Mouse (Mus musculus): ENCODE measurements around the gene Erp29. TPM values are rescaled to one million over a fixed set of nuclear protein-coding genes. Genes with fewer than 3 reads are reported as not detected.
A peak's percentile ranks its signal among the peaks of the same experiment; 100 is the strongest.

The Erp29 gene
- polyA plus RNA-seq, 1 experiment from 2014 or later, result 173 TPM

DNA sequence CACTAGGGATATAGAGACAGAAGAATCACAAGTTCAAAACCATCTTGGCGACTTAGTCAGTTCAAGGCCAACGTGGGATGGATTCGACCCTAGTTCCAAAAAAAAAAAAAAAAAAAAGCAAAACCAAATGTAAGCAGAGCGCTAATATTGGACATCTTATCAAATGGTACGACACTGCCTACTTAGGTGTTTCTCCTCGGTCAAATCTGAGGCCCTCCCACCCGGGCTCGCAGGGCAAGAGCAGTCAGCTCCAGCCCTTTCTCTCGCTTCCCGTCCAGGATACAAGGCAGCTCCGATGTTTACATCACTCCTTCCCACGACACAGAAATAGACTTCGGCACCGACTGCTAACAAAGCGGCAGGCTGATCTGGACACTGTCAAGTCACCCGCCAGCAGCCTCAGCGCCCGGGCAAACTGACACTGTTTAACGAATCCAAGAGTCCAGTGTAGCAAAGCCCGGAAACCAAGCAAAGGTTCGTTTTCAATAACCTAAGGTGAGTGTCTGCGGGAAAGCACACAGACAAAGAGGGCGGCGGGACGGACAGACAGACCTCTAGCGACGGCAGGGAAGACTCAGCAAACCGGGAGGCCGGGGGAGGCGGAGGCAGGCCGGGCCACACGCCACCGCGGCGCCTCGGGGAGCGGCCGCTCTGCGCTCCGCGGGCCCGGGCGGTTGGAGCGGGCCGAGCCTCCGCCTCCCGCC lies 67.4 kb downstream of the Erp29 start:
- peaks cover 14% of the 10 kb centered on the region; the same call in 1 of the 2 replicates for H3K4me1 ChIP-seq (replicated peaks)
- 1% methylated on average over 36 of the region's 47 CpGs for WGBS
- H3K27me3 ChIP-seq (replicated peaks), result no peaks in the 10 kb centered on the region
- H3K9me3 ChIP-seq, result no peaks in the 10 kb centered on the region
- peak overlapping the region; percentile 66 for H3K9ac ChIP-seq
- H3K36me3 ChIP-seq, result peaks cover 16% of the 10 kb centered on the region
- peak overlapping the region; percentile 82 for H3K4me2 ChIP-seq (replicated peaks)
- H3K4me3 ChIP-seq (replicated peaks), result peak overlapping the region; percentile 61
- peak overlapping the region; percentile 80 for H3K27ac ChIP-seq
- peak; percentile 87 for ATAC-seq

DNA sequence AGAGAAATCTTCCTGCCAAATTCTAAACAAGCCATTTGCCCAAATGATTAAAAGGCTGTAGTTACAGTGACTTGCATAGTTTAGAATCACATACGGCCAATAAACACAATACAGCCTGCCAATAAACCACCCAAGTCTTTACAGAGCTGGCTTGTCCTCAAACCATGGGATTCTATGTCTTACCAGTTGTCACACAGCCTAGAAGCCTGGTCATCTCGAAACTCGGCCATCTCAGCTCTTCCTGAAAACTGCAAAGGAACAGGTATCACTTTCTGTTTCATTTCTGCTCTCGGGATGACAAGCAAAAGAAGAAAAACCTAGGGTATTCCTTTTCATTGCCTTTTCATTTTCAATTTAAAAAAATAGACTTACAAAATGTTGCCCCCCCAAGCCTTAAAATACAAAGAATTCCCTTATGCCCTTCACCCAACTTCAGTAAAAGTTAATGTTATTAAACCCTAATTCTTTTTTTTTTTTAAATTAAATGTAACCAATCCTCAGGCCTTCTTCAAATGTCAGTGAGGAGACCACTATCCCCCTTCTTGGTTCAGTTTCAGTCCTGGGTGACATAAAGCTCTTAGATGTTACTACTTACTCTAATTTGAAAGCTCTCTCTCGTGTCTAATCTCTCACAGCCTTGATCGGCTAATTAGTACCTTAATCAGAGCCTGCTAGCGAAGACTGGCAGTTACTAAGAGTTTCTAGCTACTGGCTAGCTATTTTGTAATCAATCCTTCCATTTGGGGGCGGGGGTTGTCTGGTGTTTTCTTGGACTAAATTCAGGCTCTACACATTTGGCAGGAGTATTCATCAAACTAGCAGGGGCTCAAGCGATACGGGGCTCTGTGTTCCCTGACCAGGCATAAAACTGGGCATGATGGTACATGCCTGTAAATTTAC lies 68.2 kb downstream of the Erp29 start:
- H3K36me3 ChIP-seq, result peaks cover 21% of the 10 kb centered on the region
- H3K9me3 ChIP-seq, result no peaks in the 10 kb centered on the region
- peak overlapping the region; percentile 80 for H3K27ac ChIP-seq
- peak overlapping the region; percentile 82 for H3K4me2 ChIP-seq (replicated peaks)
- 45% methylated on average over 10 of the region's 10 CpGs for WGBS
- H3K9ac ChIP-seq, result peak overlapping the region; percentile 66
- peaks cover 14% of the 10 kb centered on the region; the same call in 1 of the 2 replicates for H3K4me1 ChIP-seq (replicated peaks)
- peak overlapping the region; percentile 61 for H3K4me3 ChIP-seq (replicated peaks)
- ATAC-seq, result no peak
- no peaks in the 10 kb centered on the region for H3K27me3 ChIP-seq (replicated peaks)

DNA sequence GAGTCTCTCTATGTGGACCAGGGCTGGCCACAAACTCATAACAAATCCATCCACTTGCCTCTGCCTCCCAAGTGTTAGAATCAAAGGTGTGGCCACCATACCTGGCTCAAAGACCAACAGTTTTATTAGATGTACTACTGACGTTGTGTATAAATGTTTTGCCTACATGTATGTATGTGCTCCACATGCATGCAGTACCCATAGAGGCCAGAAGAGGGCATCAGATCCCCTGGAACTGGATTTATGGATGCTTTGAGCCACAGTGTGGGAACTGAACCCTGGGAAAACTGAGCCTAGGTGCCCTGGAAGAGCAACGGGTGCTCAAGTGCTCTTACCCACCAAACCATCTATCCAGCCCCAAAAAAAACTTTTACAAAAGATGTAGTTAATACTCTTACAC lies 71.6 kb downstream of the Erp29 start:
- no peak overlapping the region for H3K27ac ChIP-seq
- no peak for ATAC-seq
- 91% methylated on average over 2 of the region's 2 CpGs for WGBS

DNA sequence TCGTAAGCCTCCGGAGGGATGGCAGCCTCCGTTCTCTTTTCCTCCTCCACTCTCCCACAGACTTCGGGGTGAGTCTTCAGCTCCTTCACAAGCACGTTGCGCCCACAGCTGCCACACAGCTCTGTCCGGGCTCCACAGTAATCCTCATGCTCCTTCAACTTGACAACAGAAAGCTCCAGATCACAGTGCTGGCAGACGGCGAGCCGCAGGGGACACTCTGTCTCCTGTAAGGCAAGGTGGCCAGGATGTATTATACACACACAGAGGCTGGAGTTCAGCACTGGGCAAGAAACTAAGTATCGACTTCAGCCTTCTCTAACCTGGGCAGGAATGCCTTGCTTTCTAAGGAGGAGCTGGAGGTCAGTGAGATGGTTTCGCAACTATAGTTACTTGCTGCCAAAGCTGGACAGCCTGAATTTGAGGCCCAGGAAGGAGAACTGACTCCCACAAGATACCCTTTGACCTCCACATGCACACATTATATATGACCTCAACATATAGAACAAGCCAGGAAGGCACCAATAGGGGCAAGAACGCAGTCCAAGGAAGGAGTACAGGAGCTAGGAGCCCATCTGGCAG lies 73.5 kb downstream of the Erp29 start:
- no peak overlapping the region for H3K4me2 ChIP-seq (replicated peaks)
- H3K9me3 ChIP-seq, result no peaks in the 10 kb centered on the region
- H3K4me3 ChIP-seq (replicated peaks), result no peak overlapping the region
- H3K36me3 ChIP-seq, result peaks cover 55% of the 10 kb centered on the region
- 90% methylated on average over 13 of the region's 13 CpGs for WGBS
- H3K4me1 ChIP-seq (replicated peaks), result 0 out of 2 replicates have a peak, but pooled peaks cover 3% of the 10 kb centered on the region
- H3K27ac ChIP-seq, result no peak overlapping the region
- no peak for ATAC-seq
- H3K27me3 ChIP-seq (replicated peaks), result no peaks in the 10 kb centered on the region
- no peak overlapping the region for H3K9ac ChIP-seq

More for the DNA sequence above, 71.6 kb downstream of the Erp29 start:
- H3K4me2 ChIP-seq (replicated peaks), result no peak overlapping the region
- H3K9me3 ChIP-seq, result no peaks in the 10 kb centered on the region
- H3K27me3 ChIP-seq (replicated peaks), result no peaks in the 10 kb centered on the region
- H3K9ac ChIP-seq, result no peak overlapping the region
- peaks cover 40% of the 10 kb centered on the region for H3K36me3 ChIP-seq
- H3K4me1 ChIP-seq (replicated peaks), result 0 out of 2 replicates have a peak, but pooled peaks cover 7% of the 10 kb centered on the region
- H3K4me3 ChIP-seq (replicated peaks), result no peak overlapping the region

Other genes starting within 250 kb of the Erp29 start
- gene Rpl6, start 248.0 kb downstream of the Erp29 start, polyA plus RNA-seq (2015; fragmentation: Nextera tagmentation; extraction: Ambion mirVana), result 589 and 659 TPM in 2 replicates
- gene Hectd4, start 232.3 kb downstream of the Erp29 start, polyA plus RNA-seq (2015; fragmentation: Nextera tagmentation; extraction: Ambion mirVana), result 3.9 and 4.2 TPM in 2 replicates
- gene Trafd1, start 66.9 kb downstream of the Erp29 start, polyA plus RNA-seq (2015; fragmentation: Nextera tagmentation; extraction: Ambion mirVana), result 55.1 and 58.1 TPM in 2 replicates
- gene Naa25, start 54.6 kb downstream of the Erp29 start, polyA plus RNA-seq (2015; fragmentation: Nextera tagmentation; extraction: Ambion mirVana), result 46.3 and 48.0 TPM in 2 replicates
- gene Tmem116, start 613 bp downstream of the Erp29 start, polyA plus RNA-seq (2015; fragmentation: Nextera tagmentation; extraction: Ambion mirVana), result 2.5 and 3.8 TPM in 2 replicates
- 0.08 TPM in 1 of 2 replicates, not detected in the other for gene Adam1b, start 50.9 kb upstream of the Erp29 start, polyA plus RNA-seq (2015; fragmentation: Nextera tagmentation; extraction: Ambion mirVana)
- gene Adam1a, start 93.0 kb upstream of the Erp29 start, polyA plus RNA-seq (2015; fragmentation: Nextera tagmentation; extraction: Ambion mirVana), result 0.77 and 1.2 TPM in 2 replicates
- not detected in 2 replicates for gene Gm42878, start 93.0 kb upstream of the Erp29 start, polyA plus RNA-seq (2015; fragmentation: Nextera tagmentation; extraction: Ambion mirVana)
- 45.5 and 50.7 TPM in 2 replicates for gene Mapkapk5, start 93.4 kb upstream of the Erp29 start, polyA plus RNA-seq (2015; fragmentation: Nextera tagmentation; extraction: Ambion mirVana)
- 189 and 193 TPM in 2 replicates for gene Aldh2, start 141.3 kb upstream of the Erp29 start, polyA plus RNA-seq (2015; fragmentation: Nextera tagmentation; extraction: Ambion mirVana)
- gene Acad12, start 166.4 kb upstream of the Erp29 start, polyA plus RNA-seq (2015; fragmentation: Nextera tagmentation; extraction: Ambion mirVana), result 2.9 and 3.1 TPM in 2 replicates
- 4.6 and 6.9 TPM in 2 replicates for gene Acad10, start 208.0 kb upstream of the Erp29 start, polyA plus RNA-seq (2015; fragmentation: Nextera tagmentation; extraction: Ambion mirVana)
- gene Brap, start 208.1 kb upstream of the Erp29 start, polyA plus RNA-seq (2015; fragmentation: Nextera tagmentation; extraction: Ambion mirVana), result 31.7 and 34.0 TPM in 2 replicates

Data from intestine, embryonic 15.5 days (tissue).